Mouse (Mus musculus) cerebellum, adult 2 months (tissue): ENCODE results near the gene Elmsan1.

Experiments used
- CTCF ChIP-seq: fragments of 200-500 bp; IDR thresholded peaks from 2 replicates; pipeline ENCODE4 v1.5.1; 2011; ENCODE audit warnings: low read depth, mild to moderate bottlenecking, control low read depth, low read length, moderate library complexity, borderline replicate concordance; ENCODE audit not compliant: insufficient read depth
- POLR2A ChIP-seq: fragments of 200-500 bp; IDR thresholded peaks from 2 replicates; pipeline ENCODE4 v1.6.1; 2011; ENCODE audit warnings: low read length, control low read depth, borderline replicate concordance; ENCODE audit not compliant: insufficient read depth

- TF ChIP-seq CTCF (no peak), POLR2A (no peak)
Measured at GRCm38 (mm10) chr12:84204662-84205061, 14.0 kb downstream of the Elmsan1 start.
